Mouse (Mus musculus): ENCODE measurements around the gene Baz2b. TPM values are rescaled to one million over a fixed set of nuclear protein-coding genes. Genes with fewer than 3 reads are reported as not detected.

Baz2b gene
- total RNA-seq, 2 experiments from 2014 or later, result 35.1 to 51.4 TPM

DNA sequence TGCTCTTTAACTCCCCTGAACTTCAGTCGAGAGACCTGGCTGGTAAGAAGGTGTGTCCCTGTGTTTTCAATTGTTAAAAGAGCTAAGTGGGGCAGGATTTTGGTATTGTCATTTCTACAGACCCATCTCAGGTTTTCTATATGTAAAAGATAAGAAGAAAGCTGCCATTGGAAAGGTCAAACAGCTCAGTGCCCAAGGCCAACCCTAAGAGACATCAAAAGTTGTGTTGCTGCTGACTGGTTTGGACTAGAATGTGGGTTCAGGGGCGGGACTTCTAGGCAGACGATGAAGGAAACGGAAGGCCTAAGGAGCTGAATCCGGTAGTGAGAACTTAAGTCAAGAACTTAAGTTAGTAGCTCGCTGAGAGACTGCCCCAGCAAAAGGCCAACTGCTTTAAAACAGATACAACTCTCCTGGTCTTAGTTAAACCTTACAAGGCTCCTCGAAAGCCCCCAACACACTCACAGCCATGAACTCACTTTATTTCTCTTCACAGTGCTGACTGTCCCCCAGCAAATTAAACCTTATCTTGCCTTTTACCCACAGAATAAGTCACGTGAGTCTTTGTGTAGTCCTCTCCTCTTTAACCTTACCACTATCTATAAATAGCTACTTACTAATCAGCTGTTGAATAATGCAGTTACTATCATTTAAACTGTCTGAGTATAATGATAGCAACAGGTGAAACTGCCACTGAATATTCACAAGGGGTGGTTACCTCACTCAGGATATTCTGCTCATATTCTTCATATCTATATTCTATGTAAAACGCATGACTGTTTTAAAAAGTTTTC, 158.8 kb downstream of the Baz2b start:
- no peak for DNase-seq

GRCm38 (mm10) chr2:60049889-60050288, 159.8 kb downstream of the Baz2b start:
- no peak for DNase-seq

- DNase-seq, result no peak
Measured at GRCm38 (mm10) chr2:60049351-60049750, 160.3 kb downstream of the Baz2b start.

DNA sequence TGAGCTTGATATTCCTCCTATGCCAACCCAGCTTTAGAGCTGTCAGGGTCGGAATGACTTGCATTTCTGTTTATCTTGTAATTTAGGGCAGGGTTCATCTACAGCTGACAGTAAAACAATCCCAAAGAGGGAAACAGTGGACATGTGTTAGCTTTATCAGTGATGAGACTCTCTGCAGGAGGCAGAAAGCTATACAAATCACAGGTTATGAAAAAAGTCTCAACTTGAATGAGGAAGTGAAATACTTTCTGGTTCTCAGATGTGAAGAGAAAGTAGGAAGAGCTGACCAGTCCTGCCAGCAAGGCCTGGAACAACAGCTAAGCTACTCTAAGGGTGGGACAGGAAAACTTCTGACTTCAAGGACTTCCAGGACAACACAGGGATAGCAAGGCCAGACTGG, 163.6 kb downstream of the Baz2b start:
- DNase-seq, result no peak

DNA sequence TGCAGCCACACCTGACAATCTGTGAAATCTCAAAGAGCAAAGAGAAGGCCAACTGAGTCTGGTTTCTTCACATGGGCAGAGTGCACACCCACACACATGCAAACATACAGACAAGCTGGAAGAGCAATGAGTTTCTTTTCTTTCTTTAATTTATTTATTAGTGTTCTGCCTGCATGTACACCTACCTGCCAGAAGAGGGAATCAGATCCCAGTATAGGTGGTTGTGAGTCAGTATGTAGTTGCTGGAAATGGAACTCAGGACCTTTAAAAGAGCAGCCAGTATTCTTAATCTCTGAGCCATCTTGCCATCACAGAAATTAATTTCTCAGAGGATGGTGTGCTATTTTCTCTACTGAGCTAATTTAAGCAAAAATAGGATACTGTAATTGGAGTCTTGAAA, 164.7 kb downstream of the Baz2b start:
- no peak for DNase-seq

DNA sequence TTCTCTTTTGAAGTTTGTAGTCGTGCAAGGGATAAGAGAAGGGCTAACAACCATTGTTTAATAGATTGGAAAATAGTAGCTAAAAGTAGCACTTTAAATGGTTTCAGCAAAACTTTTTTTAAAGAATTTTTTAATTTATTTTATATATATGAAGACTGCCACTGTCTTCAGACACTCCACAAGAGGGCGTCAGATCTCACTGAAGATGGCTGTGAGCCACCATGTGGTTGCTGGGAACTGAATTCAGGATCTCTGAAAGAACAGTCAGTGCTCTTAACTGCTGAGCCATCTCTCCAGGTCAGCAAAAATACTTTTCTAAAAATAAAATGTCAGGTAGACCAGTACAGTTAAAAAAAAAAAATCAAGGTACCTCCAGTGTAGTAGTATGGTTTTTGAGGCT, 165.1 kb downstream of the Baz2b start:
- DNase-seq, result no peak

- no peak for DNase-seq
Measured at GRCm38 (mm10) chr2:60042699-60043098, 166.9 kb downstream of the Baz2b start.

GRCm38 (mm10) chr2:60041485-60042274, 168.0 kb downstream of the Baz2b start:
- no peak for DNase-seq

DNA sequence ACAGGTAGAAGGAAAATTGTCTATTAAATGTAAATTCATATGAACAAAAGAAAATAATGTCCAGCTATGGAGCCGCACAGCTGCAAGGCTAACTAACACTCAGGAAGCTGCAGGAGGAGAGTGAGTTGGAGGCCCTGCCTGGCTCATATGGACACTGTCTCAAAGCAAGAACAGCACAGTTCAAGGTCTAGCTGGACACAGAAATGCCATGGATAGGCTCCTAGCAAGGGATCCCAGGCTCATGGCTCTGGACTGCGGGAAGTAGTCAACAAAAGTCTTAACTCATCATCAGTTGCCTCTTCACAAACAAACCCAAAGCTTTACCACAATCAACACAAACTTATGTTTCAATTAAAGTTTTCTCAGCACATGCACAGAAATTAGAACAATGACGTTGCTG, 169.5 kb downstream of the Baz2b start:
- DNase-seq, result no peak

DNA sequence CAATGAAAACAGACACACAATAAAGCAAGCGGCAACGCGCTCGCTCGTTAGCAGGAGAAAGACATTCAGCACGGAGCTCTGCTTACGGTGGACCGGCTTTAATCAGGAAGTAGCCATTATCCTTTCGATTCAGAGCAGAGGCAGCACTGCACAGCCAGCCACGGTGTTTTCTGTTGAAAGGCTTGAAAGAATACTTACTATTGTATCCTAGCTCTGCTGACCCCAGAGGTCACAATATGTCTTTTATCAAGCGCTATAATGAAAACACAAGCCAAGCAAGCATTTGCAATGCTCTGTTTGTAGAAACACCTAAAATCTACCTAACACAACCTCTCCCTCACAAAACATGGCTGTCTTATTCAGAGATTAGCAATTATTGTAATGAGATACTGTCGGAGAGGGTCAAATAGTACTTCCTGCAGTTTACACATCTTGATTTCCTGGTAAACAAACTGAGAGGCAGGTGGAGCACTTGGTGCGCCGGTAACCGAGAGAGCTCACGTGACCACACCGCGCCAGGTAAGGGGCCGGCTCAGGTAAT, 172.6 kb downstream of the Baz2b start:
- DNase-seq, result no peak

- no peak for DNase-seq
Measured at GRCm38 (mm10) chr2:60036361-60036760, 173.3 kb downstream of the Baz2b start.

DNA sequence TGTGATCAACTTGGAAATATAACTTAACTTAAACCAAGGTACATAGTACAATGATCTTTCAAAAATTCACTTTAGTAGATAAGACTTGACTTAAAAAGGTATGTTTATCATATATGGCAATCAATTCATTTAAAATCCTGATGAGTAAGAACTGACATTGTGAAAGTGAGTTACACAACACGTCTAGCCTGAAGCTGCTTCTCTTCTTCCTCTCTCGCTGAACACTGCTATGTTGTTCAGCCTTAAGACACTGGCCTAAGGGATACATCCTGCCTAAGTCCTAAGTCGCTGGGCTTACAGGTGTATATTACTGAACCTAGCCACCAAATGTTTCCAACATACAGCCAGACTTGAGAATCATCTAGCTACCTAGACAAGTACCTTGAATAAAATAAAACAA, 178.6 kb downstream of the Baz2b start:
- DNase-seq, result no peak

GRCm38 (mm10) chr2:60029020-60029419, 180.6 kb downstream of the Baz2b start:
- DNase-seq, result no peak

DNA sequence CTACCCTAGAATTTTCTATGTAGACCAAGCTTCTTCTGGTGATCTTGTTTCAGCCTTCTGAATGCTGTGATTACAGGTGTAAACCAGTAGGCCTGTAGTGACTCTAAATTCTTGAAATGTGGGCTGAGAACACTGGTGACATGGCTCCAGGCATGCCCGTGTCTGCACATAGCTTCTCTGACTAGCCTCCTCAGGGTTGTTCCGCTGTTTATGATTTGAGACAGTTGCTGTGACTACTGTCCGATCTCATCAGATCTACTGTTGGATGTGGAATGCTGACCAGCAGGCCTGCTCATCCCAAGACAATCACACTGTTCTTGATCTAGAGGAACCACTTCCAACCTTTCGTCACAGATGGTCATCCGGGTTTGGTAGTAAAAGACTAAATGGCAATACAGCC, 182.5 kb downstream of the Baz2b start:
- no peak for DNase-seq

- DNase-seq, result no peak
Measured at GRCm38 (mm10) chr2:60026554-60026953, 183.1 kb downstream of the Baz2b start.

DNA sequence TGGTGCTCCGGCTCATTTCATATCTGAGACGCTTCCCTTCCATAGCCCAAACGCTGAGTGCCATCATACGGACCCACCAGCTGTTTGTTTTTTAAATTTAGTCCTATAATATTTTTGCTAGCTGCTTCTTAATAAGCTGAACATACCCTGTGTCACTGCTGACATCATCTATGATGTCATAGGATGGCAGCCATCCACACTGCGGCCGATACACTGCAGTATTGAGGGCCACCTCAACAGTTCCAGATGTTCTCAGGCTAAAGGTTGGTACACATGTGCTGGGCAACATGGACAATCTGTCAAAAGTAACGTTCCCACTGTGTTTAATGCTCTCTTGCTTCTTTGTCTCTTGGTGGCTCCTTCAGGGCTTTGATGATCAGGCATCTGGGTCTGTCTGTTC, 185.9 kb downstream of the Baz2b start:
- no peak for DNase-seq

GRCm38 (mm10) chr2:60021556-60021955, 188.1 kb downstream of the Baz2b start:
- DNase-seq, result no peak

GRCm38 (mm10) chr2:60021138-60021537, 188.5 kb downstream of the Baz2b start:
- DNase-seq, result no peak

DNA sequence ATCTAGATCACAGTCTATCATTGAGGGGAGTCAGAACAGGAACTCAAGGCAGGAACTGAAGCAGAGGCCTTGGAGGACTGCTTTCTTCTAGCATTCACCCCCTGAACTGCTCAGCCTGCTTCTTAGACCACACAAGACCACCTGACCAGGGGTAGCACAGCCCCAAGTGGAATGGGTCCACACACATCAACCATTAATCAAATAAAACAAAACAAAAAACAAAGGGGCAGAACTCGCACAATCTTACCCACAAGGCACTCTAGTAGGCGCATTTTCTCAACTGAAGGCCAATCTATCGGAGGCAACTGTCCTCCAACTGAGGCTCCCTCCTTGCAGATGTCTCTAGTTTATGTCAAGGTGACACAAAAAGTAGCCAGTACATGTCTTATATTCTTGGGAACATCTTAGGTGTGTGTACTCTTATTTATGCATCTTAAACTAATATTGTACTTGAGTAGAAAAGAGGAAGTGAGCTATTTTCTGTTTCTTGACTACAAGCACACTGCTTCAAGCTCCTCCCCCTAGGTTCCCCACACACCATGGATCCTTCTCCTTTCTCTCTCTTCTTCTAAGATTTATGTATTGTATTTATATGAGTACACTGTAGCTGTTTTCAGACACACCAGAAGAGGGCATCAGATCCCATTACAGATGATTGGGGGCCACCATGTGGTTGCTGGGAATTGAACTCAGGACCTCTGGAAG, 189.9 kb downstream of the Baz2b start:
- DNase-seq, result no peak

DNA sequence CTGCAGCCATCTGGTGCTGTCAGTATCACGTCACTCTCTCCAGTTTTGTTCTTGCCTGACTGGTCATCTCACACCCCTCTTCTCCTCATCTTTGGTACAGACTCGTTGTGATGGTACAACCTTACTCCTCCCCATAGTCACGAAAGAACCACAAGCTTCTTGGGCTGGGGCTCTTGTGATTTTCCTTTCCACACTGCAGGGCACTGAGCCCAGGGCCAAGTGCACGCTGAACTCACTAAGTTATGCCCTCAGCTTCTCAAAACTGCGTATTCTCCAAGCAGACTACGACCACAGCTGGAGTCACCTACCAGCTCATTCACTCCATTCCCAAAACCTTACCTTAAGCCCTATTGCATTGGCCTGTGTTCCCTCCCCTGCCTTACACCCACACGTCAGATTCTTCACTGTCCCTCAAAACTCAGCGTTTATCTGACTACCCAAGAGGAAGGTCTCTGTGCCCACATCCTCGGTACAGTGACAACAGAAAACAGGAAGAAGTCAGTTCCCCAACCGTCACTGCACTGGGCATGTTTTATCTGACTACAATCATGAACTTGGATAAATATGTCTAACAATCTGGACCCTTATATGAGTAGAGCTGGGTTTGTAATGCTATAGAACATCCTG, 190.7 kb downstream of the Baz2b start:
- DNase-seq, result no peak

DNA sequence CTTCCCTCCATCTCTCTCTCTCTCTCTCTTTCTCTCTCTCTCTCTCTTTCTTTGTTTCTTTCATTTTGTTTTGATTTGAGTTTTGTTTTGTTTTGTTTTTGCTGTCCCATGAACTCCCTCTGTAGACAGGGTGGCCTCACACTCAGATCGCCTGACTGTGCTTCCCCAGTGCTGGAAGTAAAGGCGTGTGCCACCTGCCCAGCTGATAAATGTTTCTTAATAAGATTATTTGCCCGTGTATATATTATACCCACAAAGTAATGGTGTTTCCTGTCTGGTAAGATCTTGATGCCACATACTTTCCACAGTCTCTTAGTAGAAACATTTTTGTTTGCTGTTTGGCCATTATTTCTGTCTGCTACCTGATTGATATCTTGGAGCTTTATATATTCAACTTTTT, 198.1 kb downstream of the Baz2b start:
- DNase-seq, result no peak

DNA sequence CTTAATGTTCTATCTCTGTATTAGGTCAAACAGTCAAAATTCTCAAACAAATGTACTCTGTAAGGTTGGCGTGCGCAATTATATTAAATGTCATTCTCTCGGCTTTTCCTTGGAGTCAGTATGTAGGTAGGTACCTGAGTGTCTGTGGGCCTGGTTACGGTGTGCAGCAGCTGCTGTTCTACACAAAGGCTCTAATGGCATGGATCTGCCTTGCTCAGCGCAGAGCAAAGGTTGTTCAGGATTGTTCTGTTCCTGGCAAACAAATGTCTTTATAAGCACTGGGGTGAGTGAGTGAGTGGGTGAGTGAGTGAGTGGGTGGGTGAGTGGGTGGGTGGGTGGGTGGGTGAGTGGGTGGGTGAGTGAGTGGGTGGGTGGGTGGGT, 206.0 kb downstream of the Baz2b start:
- no peak for DNase-seq
